Comparison of ENCODE assay signal across 9 mouse cellular contexts in genomic region chr3:133600447-133601220, GRCm38 (mm10). TPM values are rescaled to one million over a fixed set of nuclear protein-coding genes. Genes with fewer than 3 reads are reported as not detected.
DNase-seq lines count a peak whose midpoint lies in the region; ATAC-seq and TF ChIP-seq lines count a peak whose summit lies in the region.
"Had no signal": no experiment of that assay in that cellular context is flagged by ENCODE, and none has a peak within 500 bp of the region (broad histone marks: within the 10 kb centered on the region; RNA-seq: fewer than 3 reads in every experiment).

No protein-coding gene starts in this region.

- H3K27me3 ChIP-seq in lung, postnatal 0 days (replicated peaks; ENCODE audit: insufficient read depth, low read length): no peaks in the 10 kb centered on the region

- TF ChIP-seq CTCF in layer of hippocampus, adult 2 months (conservative IDR thresholded peaks at IDR 0.05): peak; percentile 27; the same call in 1 of the 2 replicates
- no peak for TF ChIP-seq CTCF in lung, postnatal 0 days (IDR thresholded peaks at IDR 0.05)

- no peak overlapping the region for H3K4me2 ChIP-seq in lung, postnatal 0 days (replicated peaks; ENCODE audit: low read depth, low read length)

- H3K4me3 ChIP-seq in layer of hippocampus, adult 2 months: no peak overlapping the region; the same call in 1 of the 2 replicates
- no peak overlapping the region for H3K4me3 ChIP-seq in lung, postnatal 0 days (ENCODE audit: low read depth, low read length)

- intact Hi-C loops in heart, postnatal 36 days (cut with DNase I): loop anchor here (5.0 kb wide), 1 partner anchor 58 kb away; no protein-coding TSS in a partner anchor

- DNase-seq in urinary bladder, adult 18-20 months (ENCODE audit: low spot score in 2 of 2): peak; percentile 44 to 69
- DNase-seq in urinary bladder, postnatal 10 days (ENCODE audit: low spot score): no peak
- DNase-seq in frontal cortex, postnatal 10 days (ENCODE audit: low spot score in 2 of 2): peak; percentile 66 to 69
- peak; percentile 53 to 61 for DNase-seq in heart, postnatal 36 days
- peak; percentile 50 to 67 for DNase-seq in layer of hippocampus, adult 2 months (ENCODE audit: low spot score in 2 of 2)
- peak; percentile 85 for DNase-seq in lung, postnatal 0 days (ENCODE audit: low spot score)
- DNase-seq in right cerebral cortex, adult 18-20 months: peak; percentile 82
- no peak for DNase-seq in spleen, postnatal 14 days (ENCODE audit: low spot score in 2 of 2)

- H3K9ac ChIP-seq in lung, postnatal 0 days (replicated peaks; ENCODE audit: low read depth): no peak overlapping the region
- H3K9ac ChIP-seq: liver, embryonic 14.5 days had no signal

- no peaks in the 10 kb centered on the region for H3K36me3 ChIP-seq in lung, postnatal 0 days (ENCODE audit: insufficient read depth, low read length)

- no peaks in the 10 kb centered on the region for H3K9me3 ChIP-seq in lung, postnatal 0 days (ENCODE audit: low read length)

- ATAC-seq in lung, postnatal 0 days: peak; percentile 91

- peak overlapping the region; percentile 49; the same call in 1 of the 2 replicates for H3K27ac ChIP-seq in layer of hippocampus, adult 2 months
- H3K27ac ChIP-seq in lung, postnatal 0 days (ENCODE audit: low read length): no peak overlapping the region
- H3K27ac ChIP-seq: liver, embryonic 14.5 days had no signal

- 14% methylated on average over 11 of the region's 11 CpGs for WGBS in lung, postnatal 0 days

- H3K4me1 ChIP-seq in lung, postnatal 0 days (ENCODE audit: insufficient read depth, low read depth, low read length): peaks cover 6% of the 10 kb centered on the region; the same call in 1 of the 2 replicates

- 0 out of 2 replicates have a peak, but pooled peaks have one; percentile 4 for TF ChIP-seq EP300 in lung, postnatal 0 days (IDR thresholded peaks at IDR 0.05)

RNA-seq across cellular contexts. Expression of gene Tet2, which starts 55.7 kb away (rescaled TPM):
- 10 to 100 TPM; 17.0 to 22.7 TPM for total RNA-seq in heart, postnatal 36 days (2021)
- total RNA-seq in layer of hippocampus, adult 2 months (2021): 10 to 100 TPM; 40.7 to 45.9 TPM
- polyA plus RNA-seq in lung, postnatal 0 days (2015; fragmentation: Nextera tagmentation; extraction: Ambion mirVana): 14.6 and 16.1 TPM in 2 replicates

Comparison
In these comparisons a context has a peak if more than half of its experiments do, and no peak if none do; other contexts are left out.
1. DNase-seq: peak in urinary bladder, adult 18-20 months (2 of 2), frontal cortex, postnatal 10 days (2 of 2), heart, postnatal 36 days (2 of 2), layer of hippocampus, adult 2 months (2 of 2), lung, postnatal 0 days (single experiment) and right cerebral cortex, adult 18-20 months (single experiment); none in urinary bladder, postnatal 10 days (single experiment) and spleen, postnatal 14 days (0 of 2).